Mouse (Mus musculus): Measurements from ENCODE around the gene Cdk8. TPM values are rescaled to one million over a fixed set of nuclear protein-coding genes. Genes with fewer than 3 reads are reported as not detected.
"Not testable (repeated sequence)": the region's sequence is repeated elsewhere in the genome, so short reads cannot be mapped to it uniquely, and the experiment has no call there.

Gene Cdk8
- total RNA-seq (2015; ENCODE audit: low replicate concordance): 74.2 and 103 TPM in 2 replicates
- 72.0 and 97.0 TPM in 2 replicates for total RNA-seq (2017; ENCODE audit: low replicate concordance)

- peak; percentile 87 for ATAC-seq (replicated peaks; ENCODE audit: low FRiP score, poor library complexity, severe bottlenecking)
These were observed at the start of gene Cdk8 for GRCm38 (mm10) chr5:146230864-146231654. Cdk8 (plus strand) TSS chr5:146231230.

- ATAC-seq (replicated peaks; ENCODE audit: low FRiP score, poor library complexity, severe bottlenecking): not testable (repeated sequence)
These were observed 45.8 kb upstream of the Cdk8 start, which contains the start of gene 1700001J03Rik for GRCm38 (mm10) chr5:146185204-146185603. 1700001J03Rik (minus strand) TSS chr5:146185304.

GRCm38 (mm10) chr5:146187441-146187840 is 43.6 kb upstream of the Cdk8 start:
- ATAC-seq (replicated peaks; ENCODE audit: low FRiP score, poor library complexity, severe bottlenecking): not testable (repeated sequence)

GRCm38 (mm10) chr5:146188144-146188543 is 42.9 kb upstream of the Cdk8 start:
- peak; percentile 71 for ATAC-seq (replicated peaks; ENCODE audit: low FRiP score, poor library complexity, severe bottlenecking)

- ATAC-seq (replicated peaks; ENCODE audit: low FRiP score, poor library complexity, severe bottlenecking): no peak
These were observed 42.3 kb upstream of the Cdk8 start for GRCm38 (mm10) chr5:146188712-146189111.

GRCm38 (mm10) chr5:146190093-146190492 is 40.9 kb upstream of the Cdk8 start:
- ATAC-seq (replicated peaks; ENCODE audit: low FRiP score, poor library complexity, severe bottlenecking): no peak

GRCm38 (mm10) chr5:146190501-146191269 is 40.3 kb upstream of the Cdk8 start:
- no peak for ATAC-seq (replicated peaks; ENCODE audit: low FRiP score, poor library complexity, severe bottlenecking)

GRCm38 (mm10) chr5:146193360-146193759 is 37.7 kb upstream of the Cdk8 start:
- no peak for ATAC-seq (replicated peaks; ENCODE audit: low FRiP score, poor library complexity, severe bottlenecking)

- no peak for ATAC-seq (replicated peaks; ENCODE audit: low FRiP score, poor library complexity, severe bottlenecking)
These were observed 32.0 kb upstream of the Cdk8 start for GRCm38 (mm10) chr5:146199073-146199472.

GRCm38 (mm10) chr5:146199540-146199939 is 31.5 kb upstream of the Cdk8 start:
- no peak for ATAC-seq (replicated peaks; ENCODE audit: low FRiP score, poor library complexity, severe bottlenecking)

- no peak for ATAC-seq (replicated peaks; ENCODE audit: low FRiP score, poor library complexity, severe bottlenecking)
These were observed 30.4 kb upstream of the Cdk8 start for GRCm38 (mm10) chr5:146200580-146200979.

GRCm38 (mm10) chr5:146203921-146204320 is 27.1 kb upstream of the Cdk8 start:
- no peak for ATAC-seq (replicated peaks; ENCODE audit: low FRiP score, poor library complexity, severe bottlenecking)

- ATAC-seq (replicated peaks; ENCODE audit: low FRiP score, poor library complexity, severe bottlenecking): no peak
These were observed 25.5 kb upstream of the Cdk8 start for GRCm38 (mm10) chr5:146205537-146205936.

- ATAC-seq (replicated peaks; ENCODE audit: low FRiP score, poor library complexity, severe bottlenecking): peak; percentile 84
These were observed 10.5 kb upstream of the Cdk8 start for GRCm38 (mm10) chr5:146220501-146220878.

GRCm38 (mm10) chr5:146220879-146221714 is 9.9 kb upstream of the Cdk8 start, which contains the start of gene Rnf6:
Rnf6 (minus strand) TSS chr5:146221555.
- ATAC-seq (replicated peaks; ENCODE audit: low FRiP score, poor library complexity, severe bottlenecking): peak; percentile 99

GRCm38 (mm10) chr5:146221722-146222121 is 9.3 kb upstream of the Cdk8 start:
- ATAC-seq (replicated peaks; ENCODE audit: low FRiP score, poor library complexity, severe bottlenecking): no peak

GRCm38 (mm10) chr5:146223786-146224185 is 7.2 kb upstream of the Cdk8 start:
- no peak for ATAC-seq (replicated peaks; ENCODE audit: low FRiP score, poor library complexity, severe bottlenecking)

GRCm38 (mm10) chr5:146227496-146227895 is 3.5 kb upstream of the Cdk8 start:
- ATAC-seq (replicated peaks; ENCODE audit: low FRiP score, poor library complexity, severe bottlenecking): no peak

GRCm38 (mm10) chr5:146229869-146230650 is 970 bp upstream of the Cdk8 start:
- ATAC-seq (replicated peaks; ENCODE audit: low FRiP score, poor library complexity, severe bottlenecking): no peak
